Mouse (Mus musculus): ENCODE results near the gene Pigs. TPM values are rescaled to one million over a fixed set of nuclear protein-coding genes. Genes with fewer than 3 reads are reported as not detected.

The Pigs gene
- polyA plus RNA-seq, 1 experiment = 70.8 TPM

DNA sequence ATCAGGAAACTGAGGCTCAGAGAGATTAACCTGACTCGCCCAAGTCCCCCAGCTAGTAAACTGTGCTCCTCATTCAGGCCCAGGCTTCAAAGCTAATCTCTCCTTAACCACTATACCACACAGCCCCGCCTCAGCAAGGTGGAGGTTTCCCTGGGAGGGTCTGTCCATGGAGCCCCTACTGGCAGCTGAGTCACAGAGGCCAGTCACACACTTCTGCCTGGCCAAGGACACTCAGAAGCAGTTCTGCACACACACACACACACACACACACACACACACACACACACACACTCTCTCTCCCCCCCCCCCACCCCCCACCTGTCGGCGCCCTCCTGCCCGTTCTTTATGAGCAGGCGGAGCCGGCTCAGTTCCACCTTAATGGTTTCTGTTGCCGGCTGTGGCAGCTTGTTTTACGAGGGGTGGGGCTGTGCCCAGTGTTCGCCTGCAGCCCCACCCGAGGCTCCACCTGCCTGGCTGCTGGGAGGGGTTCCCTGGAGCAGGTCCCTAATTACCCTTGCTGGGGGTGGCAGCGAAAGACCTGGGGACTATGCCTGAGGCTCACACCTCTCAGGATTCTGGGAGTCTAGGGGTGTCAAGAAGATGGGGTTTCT lies 49.4 kb downstream of the Pigs start:
- Histone ChIP-seq H3K4me1 (ENCODE audit: control insufficient read depth, insufficient read depth, insufficient read length, low read length) (peaks cover 11% of the 10 kb centered on the region), H3K27me3 (ENCODE audit: control insufficient read depth, insufficient read depth, low read length) (no peaks in the 10 kb centered on the region), H3K36me3 (ENCODE audit: control insufficient read depth, insufficient read depth, low read length) (no peaks in the 10 kb centered on the region), H3K27ac (ENCODE audit: insufficient read depth, low read depth, low read length) (no peak overlapping the region), H3K4me3 (ENCODE audit: low read depth, low read length) (no peak overlapping the region)
- TF ChIP-seq CTCF (IDR thresholded peaks at IDR 0.05; ENCODE audit: extremely low read depth, insufficient read length, insufficient replicate concordance, low read depth, low read length) (no peak), POLR2A (IDR thresholded peaks at IDR 0.05; ENCODE audit: low read depth, low read length) (no peak)
- WGBS = 11% methylated on average over 12 of the region's 12 CpGs

DNA sequence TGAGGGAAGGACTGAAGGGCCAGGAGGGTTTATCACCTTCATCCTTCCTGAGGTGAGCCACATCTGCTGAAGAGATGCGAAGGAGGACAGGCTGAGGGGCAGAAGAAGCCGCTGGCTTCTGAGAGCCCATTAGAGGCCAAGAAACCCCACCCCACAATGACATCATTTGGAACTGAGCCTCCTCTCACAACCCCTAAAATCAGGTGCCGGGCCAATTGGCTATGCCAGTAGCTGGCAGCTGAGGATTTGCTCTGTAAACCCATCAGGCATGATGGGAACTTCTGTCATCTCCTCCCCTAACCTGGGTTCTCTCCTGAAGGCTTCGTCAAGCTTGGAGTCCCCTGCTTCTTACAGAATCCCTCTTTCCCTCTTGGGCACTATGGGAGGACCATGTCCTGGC lies 52.1 kb downstream of the Pigs start:
- 84% methylated on average over 4 of the region's 4 CpGs for WGBS

DNA sequence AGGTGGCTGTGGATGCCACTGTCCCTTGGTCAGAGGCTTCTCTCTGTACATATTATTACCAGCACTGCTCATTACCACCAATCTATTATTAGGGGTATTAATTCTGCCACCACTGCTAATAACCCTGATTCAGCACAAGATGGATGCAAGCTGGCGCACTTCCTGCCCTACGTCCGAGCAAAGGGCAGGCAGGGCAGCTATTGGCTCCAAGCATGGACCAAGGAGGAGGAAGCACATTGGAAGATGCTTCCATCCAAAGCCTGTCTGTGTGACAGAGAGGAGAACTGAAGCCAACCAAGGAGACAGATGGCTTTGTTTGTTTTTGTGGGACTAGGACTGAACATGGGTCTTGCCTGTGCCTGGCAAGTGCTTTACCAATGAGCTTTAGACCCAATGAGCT lies 52.8 kb downstream of the Pigs start:
- Histone ChIP-seq H3K4me3 (ENCODE audit: low read depth, low read length) (no peak overlapping the region), H3K4me1 (ENCODE audit: control insufficient read depth, insufficient read depth, insufficient read length, low read length) (peaks cover 9% of the 10 kb centered on the region), H3K36me3 (ENCODE audit: control insufficient read depth, insufficient read depth, low read length) (no peaks in the 10 kb centered on the region), H3K27me3 (ENCODE audit: control insufficient read depth, insufficient read depth, low read length) (no peaks in the 10 kb centered on the region), H3K27ac (ENCODE audit: insufficient read depth, low read depth, low read length) (no peak overlapping the region)
- TF ChIP-seq CTCF (IDR thresholded peaks at IDR 0.05; ENCODE audit: extremely low read depth, insufficient read length, insufficient replicate concordance, low read depth, low read length) = no peak
- no peak for TF ChIP-seq POLR2A (IDR thresholded peaks at IDR 0.05; ENCODE audit: low read depth, low read length)
- 80% methylated on average over 3 of the region's 3 CpGs for WGBS

More for the DNA sequence above, 52.1 kb downstream of the Pigs start:
- TF ChIP-seq CTCF (IDR thresholded peaks at IDR 0.05; ENCODE audit: extremely low read depth, insufficient read length, insufficient replicate concordance, low read depth, low read length) = no peak
- no peak for TF ChIP-seq POLR2A (IDR thresholded peaks at IDR 0.05; ENCODE audit: low read depth, low read length)
- H3K27ac ChIP-seq (ENCODE audit: insufficient read depth, low read depth, low read length) = no peak overlapping the region
- H3K27me3 ChIP-seq (ENCODE audit: control insufficient read depth, insufficient read depth, low read length) = no peaks in the 10 kb centered on the region
- H3K4me3 ChIP-seq (ENCODE audit: low read depth, low read length) = no peak overlapping the region
- no peaks in the 10 kb centered on the region for H3K36me3 ChIP-seq (ENCODE audit: control insufficient read depth, insufficient read depth, low read length)
- peaks cover 9% of the 10 kb centered on the region for H3K4me1 ChIP-seq (ENCODE audit: control insufficient read depth, insufficient read depth, insufficient read length, low read length)

DNA sequence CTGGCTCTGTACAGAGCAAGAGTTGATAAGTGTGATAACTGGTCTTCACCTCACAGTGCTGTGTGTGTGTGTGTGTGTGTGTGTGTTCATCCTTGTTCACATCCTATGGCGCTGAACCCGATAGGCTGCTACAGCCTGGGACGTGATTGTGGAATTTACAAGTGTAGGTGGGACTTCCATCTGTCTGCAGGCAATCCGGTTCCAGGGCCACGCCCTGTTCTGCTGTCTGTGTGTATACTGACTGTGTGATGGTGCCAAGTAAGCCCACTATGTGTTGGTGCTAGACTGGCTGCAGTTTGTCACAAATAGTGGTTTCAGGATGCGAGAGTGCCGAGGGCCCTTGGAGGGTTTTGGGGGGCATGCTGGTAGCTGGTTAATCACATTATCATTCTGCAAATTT lies 54.1 kb downstream of the Pigs start:
- Histone ChIP-seq H3K27me3 (ENCODE audit: control insufficient read depth, insufficient read depth, low read length) (no peaks in the 10 kb centered on the region), H3K36me3 (ENCODE audit: control insufficient read depth, insufficient read depth, low read length) (no peaks in the 10 kb centered on the region), H3K4me3 (ENCODE audit: low read depth, low read length) (no peak overlapping the region), H3K4me1 (ENCODE audit: control insufficient read depth, insufficient read depth, insufficient read length, low read length) (peaks cover 8% of the 10 kb centered on the region), H3K27ac (ENCODE audit: insufficient read depth, low read depth, low read length) (no peak overlapping the region)
- TF ChIP-seq CTCF (IDR thresholded peaks at IDR 0.05; ENCODE audit: extremely low read depth, insufficient read length, insufficient replicate concordance, low read depth, low read length) = no peak
- TF ChIP-seq POLR2A (IDR thresholded peaks at IDR 0.05; ENCODE audit: low read depth, low read length) = no peak
- WGBS = 63% methylated on average over 7 of the region's 7 CpGs

DNA sequence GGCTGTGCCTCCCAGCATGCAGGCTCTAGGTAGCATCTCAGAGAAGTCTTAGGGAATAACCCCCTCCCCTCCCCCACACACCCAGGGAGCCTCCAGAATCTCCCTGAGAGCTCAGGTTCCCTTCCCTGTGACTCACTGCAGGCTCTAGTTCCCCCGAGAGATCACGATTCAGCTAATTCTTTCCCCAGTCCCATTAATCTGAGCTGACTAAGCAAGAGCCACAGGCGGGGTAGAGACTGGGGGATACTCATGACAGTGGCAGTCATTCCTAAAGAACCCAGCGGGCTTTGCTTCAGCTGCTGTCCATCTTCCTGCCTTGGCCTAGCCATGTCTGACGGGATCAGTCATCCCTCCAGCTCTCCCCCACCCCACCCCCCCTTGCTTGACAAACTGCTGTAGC lies 54.5 kb downstream of the Pigs start:
- H3K4me1 ChIP-seq (ENCODE audit: control insufficient read depth, insufficient read depth, insufficient read length, low read length) = peaks cover 5% of the 10 kb centered on the region; the same call in 1 of the 2 replicates
- TF ChIP-seq POLR2A (IDR thresholded peaks at IDR 0.05; ENCODE audit: low read depth, low read length) = no peak
- no peak for TF ChIP-seq CTCF (IDR thresholded peaks at IDR 0.05; ENCODE audit: extremely low read depth, insufficient read length, insufficient replicate concordance, low read depth, low read length)
- 73% methylated on average over 5 of the region's 5 CpGs for WGBS
- no peak overlapping the region for H3K27ac ChIP-seq (ENCODE audit: insufficient read depth, low read depth, low read length)
- H3K27me3 ChIP-seq (ENCODE audit: control insufficient read depth, insufficient read depth, low read length) = no peaks in the 10 kb centered on the region
- no peak overlapping the region for H3K4me3 ChIP-seq (ENCODE audit: low read depth, low read length)
- no peaks in the 10 kb centered on the region for H3K36me3 ChIP-seq (ENCODE audit: control insufficient read depth, insufficient read depth, low read length)

DNA sequence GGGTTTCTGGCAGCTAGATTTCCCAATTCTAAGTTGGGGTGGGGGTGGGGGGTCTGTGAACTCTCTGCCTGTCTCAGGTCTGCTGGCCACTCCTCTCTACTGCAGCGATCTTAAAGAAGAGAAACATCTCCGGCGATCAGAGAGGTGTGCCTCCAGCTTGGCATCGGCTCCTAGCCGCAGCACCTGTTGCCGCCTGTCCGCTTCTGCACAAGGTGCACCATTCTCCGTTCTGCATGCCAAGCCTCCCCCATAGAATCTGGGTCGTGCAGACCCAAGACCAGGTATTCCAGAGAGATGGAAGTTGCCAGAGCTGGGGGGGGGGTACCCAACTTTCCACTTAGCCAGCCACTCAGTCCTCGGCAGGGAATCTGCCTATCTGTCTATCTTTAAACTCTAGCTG lies 57.6 kb downstream of the Pigs start:
- Histone ChIP-seq H3K27ac (ENCODE audit: insufficient read depth, low read depth, low read length) (no peak overlapping the region), H3K36me3 (ENCODE audit: control insufficient read depth, insufficient read depth, low read length) (no peaks in the 10 kb centered on the region), H3K4me1 (ENCODE audit: control insufficient read depth, insufficient read depth, insufficient read length, low read length) (no peaks in the 10 kb centered on the region), H3K27me3 (ENCODE audit: control insufficient read depth, insufficient read depth, low read length) (no peaks in the 10 kb centered on the region), H3K4me3 (ENCODE audit: low read depth, low read length) (no peak overlapping the region)
- WGBS = 55% methylated on average over 10 of the region's 10 CpGs
- TF ChIP-seq POLR2A (IDR thresholded peaks at IDR 0.05; ENCODE audit: low read depth, low read length) (no peak), CTCF (IDR thresholded peaks at IDR 0.05; ENCODE audit: extremely low read depth, insufficient read length, insufficient replicate concordance, low read depth, low read length) (no peak)

DNA sequence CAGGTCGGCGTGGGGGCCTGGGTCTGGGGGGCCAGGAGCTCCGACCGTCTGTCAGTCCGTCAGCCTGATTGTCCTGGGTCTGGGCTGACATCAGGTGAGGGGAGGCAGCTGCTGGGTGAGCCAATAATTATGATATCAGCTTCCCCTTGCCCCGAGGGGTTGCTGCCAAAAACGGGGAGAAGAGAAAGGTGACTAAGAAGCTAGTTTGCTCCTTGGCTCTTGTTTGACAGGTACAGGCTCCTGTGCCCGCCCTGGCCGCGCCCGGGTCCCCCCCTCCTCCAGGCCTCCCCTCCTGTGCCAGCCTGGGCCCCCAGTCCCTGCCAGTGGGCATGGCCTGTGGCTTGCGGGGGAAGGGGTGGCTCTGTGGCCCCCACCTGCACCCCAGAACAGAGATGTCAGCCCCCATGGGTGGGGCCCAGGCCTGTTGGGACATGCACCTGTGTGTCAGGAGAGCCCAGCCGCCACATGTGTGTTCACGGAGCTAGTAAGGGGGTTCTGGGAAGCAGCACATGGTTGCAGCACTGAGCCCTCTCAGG lies 58.4 kb downstream of the Pigs start, which contains the start of gene Foxn1:
Gene Foxn1, minus strand, starts transcription at position 51 of the 536 bp plus-strand sequence.
- H3K4me3 ChIP-seq (ENCODE audit: low read depth, low read length) = no peak within 1 kb of the TSS

More for the DNA sequence above, 58.4 kb downstream of the Pigs start, which contains the start of gene Foxn1:
- Histone ChIP-seq H3K36me3 (ENCODE audit: control insufficient read depth, insufficient read depth, low read length) (no peaks in the 10 kb centered on the region), H3K4me1 (ENCODE audit: control insufficient read depth, insufficient read depth, insufficient read length, low read length) (no peaks in the 10 kb centered on the region), H3K27ac (ENCODE audit: insufficient read depth, low read depth, low read length) (no peak within 1 kb of the TSS), H3K27me3 (ENCODE audit: control insufficient read depth, insufficient read depth, low read length) (no peaks in the 10 kb centered on the region)
- TF ChIP-seq POLR2A (IDR thresholded peaks at IDR 0.05; ENCODE audit: low read depth, low read length) (no peak), CTCF (IDR thresholded peaks at IDR 0.05; ENCODE audit: extremely low read depth, insufficient read length, insufficient replicate concordance, low read depth, low read length) (no peak)
- 63% methylated on average over 14 of the region's 14 CpGs for WGBS

Other genes with a start within 250 kb of the Pigs start
- gene Eral1, start 248.0 kb upstream of the Pigs start, polyA plus RNA-seq (2012; rRNA removed) = 12.2 and 17.3 TPM in 2 replicates
- 13.1 and 29.2 TPM in 2 replicates for gene Fam222b, start 233.8 kb upstream of the Pigs start, polyA plus RNA-seq (2012; rRNA removed)
- gene Traf4, start 162.8 kb upstream of the Pigs start, polyA plus RNA-seq (2012; rRNA removed) = 50.3 and 99.5 TPM in 2 replicates
- gene Nek8, start 151.7 kb upstream of the Pigs start, polyA plus RNA-seq (2012; rRNA removed) = 5.0 and 6.6 TPM in 2 replicates
- gene Tlcd1, start 151.7 kb upstream of the Pigs start, polyA plus RNA-seq (2012; rRNA removed) = 15.0 and 15.3 TPM in 2 replicates
- 31.9 and 66.4 TPM in 2 replicates for gene Rpl23a, start 144.8 kb upstream of the Pigs start, polyA plus RNA-seq (2012; rRNA removed)
- gene Rab34, start 140.0 kb upstream of the Pigs start, polyA plus RNA-seq (2012; rRNA removed) = 12.2 and 13.0 TPM in 2 replicates
- gene Proca1, start 135.0 kb upstream of the Pigs start, polyA plus RNA-seq (2012; rRNA removed) = 0.11 TPM in 1 of 2 replicates, not detected in the other
- 91.3 and 125 TPM in 2 replicates for gene Sdf2, start 82.7 kb upstream of the Pigs start, polyA plus RNA-seq (2012; rRNA removed)
- 19.2 and 28.5 TPM in 2 replicates for gene Supt6, start 82.4 kb upstream of the Pigs start, polyA plus RNA-seq (2012; rRNA removed)
- gene 2610507B11Rik, start 66.7 kb upstream of the Pigs start, polyA plus RNA-seq (2012; rRNA removed) = 38.2 and 51.7 TPM in 2 replicates
- gene BC030499, start 37.6 kb upstream of the Pigs start, polyA plus RNA-seq (2012; rRNA removed) = 0.14 and 0.18 TPM in 2 replicates
- 5.1 and 7.5 TPM in 2 replicates for gene Spag5, start 26.9 kb upstream of the Pigs start, polyA plus RNA-seq (2012; rRNA removed)
- 8.8 and 11.7 TPM in 2 replicates for gene Aldoc, start 5.4 kb upstream of the Pigs start, polyA plus RNA-seq (2012; rRNA removed)
- 12.7 and 13.3 TPM in 2 replicates for gene Unc119, start 15.1 kb downstream of the Pigs start, polyA plus RNA-seq (2012; rRNA removed)
- 0.06 TPM in 1 of 2 replicates, not detected in the other for gene Foxn1, start 58.1 kb downstream of the Pigs start, polyA plus RNA-seq (2012; rRNA removed)
- gene Slc13a2, start 93.8 kb downstream of the Pigs start, polyA plus RNA-seq (2012; rRNA removed) = 24.9 and 374 TPM in 2 replicates
- 117 and 341 TPM in 2 replicates for gene Slc46a1, start 137.3 kb downstream of the Pigs start, polyA plus RNA-seq (2012; rRNA removed)
- gene Sarm1, start 169.3 kb downstream of the Pigs start, polyA plus RNA-seq (2012; rRNA removed) = 0.43 and 0.60 TPM in 2 replicates
- gene Vtn, start 170.7 kb downstream of the Pigs start, polyA plus RNA-seq (2012; rRNA removed) = 3.2 and 21.1 TPM in 2 replicates
- not detected in 2 replicates for gene Sebox, start 175.0 kb downstream of the Pigs start, polyA plus RNA-seq (2012; rRNA removed)
- gene Tmem199, start 183.8 kb downstream of the Pigs start, polyA plus RNA-seq (2012; rRNA removed) = 3.7 and 3.8 TPM in 2 replicates
- 18.1 and 24.9 TPM in 2 replicates for gene Poldip2, start 183.8 kb downstream of the Pigs start, polyA plus RNA-seq (2012; rRNA removed)
- gene Tnfaip1, start 207.9 kb downstream of the Pigs start, polyA plus RNA-seq (2012; rRNA removed) = 31.3 and 64.5 TPM in 2 replicates
- 114 and 137 TPM in 2 replicates for gene Ift20, start 207.9 kb downstream of the Pigs start, polyA plus RNA-seq (2012; rRNA removed)
- 32.4 and 47.0 TPM in 2 replicates for gene Tmem97, start 222.4 kb downstream of the Pigs start, polyA plus RNA-seq (2012; rRNA removed)